Mouse (Mus musculus): ENCODE results near the gene Myo5a. TPM values are rescaled to one million over a fixed set of nuclear protein-coding genes. Genes with fewer than 3 reads are reported as not detected.
"Not testable (repeated sequence)": the region's sequence is repeated elsewhere in the genome, so short reads cannot be mapped to it uniquely, and the experiment has no call there.

Gene Myo5a
- total RNA-seq, 1 experiment from 2014 or later, result 104 TPM

DNA sequence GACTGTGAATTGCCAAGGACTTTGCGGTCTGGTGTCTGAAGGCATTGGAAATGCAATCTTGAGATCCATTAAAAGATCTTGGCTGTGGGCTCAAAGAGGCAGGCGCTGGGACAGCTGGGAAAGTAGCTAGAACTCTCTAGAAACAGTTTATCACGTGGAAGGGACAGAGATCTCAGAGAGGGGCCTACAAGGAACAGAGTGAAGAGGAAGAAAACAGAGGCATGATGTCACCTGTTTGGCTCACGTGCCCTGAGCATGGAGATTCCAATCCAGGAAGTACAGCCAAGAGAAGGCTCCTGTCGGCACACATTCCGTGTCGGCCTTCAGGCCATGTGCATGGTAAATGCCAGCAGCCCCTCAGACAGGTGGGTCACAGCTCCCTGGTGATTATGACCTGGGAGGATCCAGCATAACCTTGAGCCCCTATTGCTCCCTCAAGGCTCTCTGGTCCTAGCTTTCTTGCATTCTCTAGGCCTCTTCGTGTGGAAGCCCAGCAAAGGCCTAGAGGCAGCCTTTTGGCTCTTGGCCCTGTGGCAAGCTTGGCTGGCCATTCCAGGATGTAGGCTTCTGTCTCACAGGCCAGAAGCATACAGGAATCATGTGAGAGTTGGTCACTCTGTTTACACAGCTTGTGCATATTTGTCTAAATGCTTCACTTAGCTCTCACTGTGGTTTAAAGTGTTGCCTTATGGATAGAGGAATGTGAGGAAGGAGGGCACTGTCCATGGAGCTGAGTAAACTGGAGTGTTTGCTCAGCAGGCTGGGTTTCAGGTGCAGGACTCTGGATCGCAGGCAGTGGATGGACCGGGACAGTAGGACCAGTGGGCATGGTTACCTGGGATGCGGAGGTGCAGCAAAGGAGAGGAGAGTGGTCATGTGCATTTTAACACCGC lies 165.8 kb downstream of the Myo5a start:
- ATAC-seq (replicated peaks; ENCODE audit: insufficient number of reproducible peaks, low FRiP score, low TSS enrichment, poor library complexity, severe bottlenecking), result no peak

- no peak for ATAC-seq (replicated peaks; ENCODE audit: insufficient number of reproducible peaks, low FRiP score, low TSS enrichment, poor library complexity, severe bottlenecking)
Measured at GRCm38 (mm10) chr9:75238179-75238578, 167.4 kb downstream of the Myo5a start.

- ATAC-seq (replicated peaks; ENCODE audit: insufficient number of reproducible peaks, low FRiP score, low TSS enrichment, poor library complexity, severe bottlenecking), result no peak
Measured at GRCm38 (mm10) chr9:75243052-75243451, 172.2 kb downstream of the Myo5a start.

DNA sequence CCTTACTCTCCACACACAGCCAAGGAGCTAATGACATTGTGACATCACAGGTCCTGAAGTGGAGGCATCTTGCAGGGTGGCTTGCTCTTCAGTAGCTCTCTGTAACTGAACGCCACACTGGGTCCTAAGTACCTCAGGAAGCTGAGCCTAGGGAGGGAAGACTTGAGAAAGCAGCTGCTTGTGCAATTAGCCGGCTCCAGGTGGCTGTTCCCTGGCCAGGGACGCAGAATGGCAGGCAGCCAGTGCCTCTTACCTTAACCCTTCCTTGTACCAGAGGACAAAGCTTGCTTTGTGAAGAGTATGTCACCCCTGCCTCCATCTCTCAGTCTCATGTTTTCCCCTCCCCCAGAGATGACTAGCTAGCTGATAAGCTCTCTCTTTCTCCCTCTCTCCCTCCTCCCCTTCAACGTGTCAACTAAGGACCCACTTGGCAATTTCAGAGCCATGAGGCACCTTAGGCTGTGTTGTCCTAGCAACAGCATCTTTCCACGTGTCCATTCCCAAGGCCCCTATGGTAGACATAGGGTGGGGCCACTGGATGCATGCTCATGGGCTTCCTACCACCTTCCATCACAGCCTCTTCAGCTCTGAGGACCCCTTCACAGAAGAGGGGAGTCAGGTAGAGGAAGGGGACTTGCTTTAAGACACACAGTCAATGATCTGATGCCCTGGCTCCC lies 173.1 kb downstream of the Myo5a start:
- ATAC-seq (replicated peaks; ENCODE audit: insufficient number of reproducible peaks, low FRiP score, low TSS enrichment, poor library complexity, severe bottlenecking), result no peak

GRCm38 (mm10) chr9:75244527-75244926 lies 173.7 kb downstream of the Myo5a start:
- no peak for ATAC-seq (replicated peaks; ENCODE audit: insufficient number of reproducible peaks, low FRiP score, low TSS enrichment, poor library complexity, severe bottlenecking)

DNA sequence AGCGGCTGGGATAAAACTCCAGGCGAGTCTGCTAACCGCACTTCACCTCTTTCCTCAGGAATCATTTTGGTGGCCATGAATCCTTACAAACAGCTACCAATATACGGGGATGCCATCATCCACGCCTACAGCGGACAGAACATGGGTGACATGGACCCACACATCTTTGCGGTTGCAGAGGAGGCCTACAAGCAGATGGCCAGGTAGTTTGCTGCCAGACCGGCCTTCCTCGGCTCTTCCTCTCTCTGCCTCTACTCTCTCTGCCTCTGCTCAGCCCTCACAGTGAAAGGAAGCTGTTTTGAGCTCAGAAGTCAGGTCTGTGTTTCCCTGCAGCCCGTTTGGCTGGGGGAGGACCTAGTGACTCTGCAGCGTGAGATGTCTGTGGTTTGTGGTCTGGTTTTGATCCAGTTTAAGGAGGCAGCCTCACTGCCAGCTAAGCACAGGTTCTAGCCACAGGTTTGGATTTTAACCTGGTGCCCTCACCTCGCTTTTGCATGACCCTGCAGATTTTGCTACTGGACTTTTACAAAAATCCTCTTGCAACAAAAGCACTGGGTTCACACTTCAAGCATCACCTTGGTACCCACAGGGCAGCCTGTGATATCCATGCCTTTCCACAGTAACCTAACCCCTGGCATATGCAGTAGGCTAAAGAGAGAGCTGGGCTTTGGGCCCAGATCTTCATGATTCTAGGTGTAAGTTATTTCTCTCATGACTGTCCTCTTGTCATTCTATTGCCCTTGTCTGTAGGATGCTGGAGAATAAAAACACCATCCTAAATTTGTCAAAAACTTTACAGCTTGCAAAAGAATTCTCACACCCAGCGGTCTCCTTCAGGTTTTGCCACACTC lies 175.5 kb downstream of the Myo5a start:
- ATAC-seq (replicated peaks; ENCODE audit: insufficient number of reproducible peaks, low FRiP score, low TSS enrichment, poor library complexity, severe bottlenecking), result no peak

DNA sequence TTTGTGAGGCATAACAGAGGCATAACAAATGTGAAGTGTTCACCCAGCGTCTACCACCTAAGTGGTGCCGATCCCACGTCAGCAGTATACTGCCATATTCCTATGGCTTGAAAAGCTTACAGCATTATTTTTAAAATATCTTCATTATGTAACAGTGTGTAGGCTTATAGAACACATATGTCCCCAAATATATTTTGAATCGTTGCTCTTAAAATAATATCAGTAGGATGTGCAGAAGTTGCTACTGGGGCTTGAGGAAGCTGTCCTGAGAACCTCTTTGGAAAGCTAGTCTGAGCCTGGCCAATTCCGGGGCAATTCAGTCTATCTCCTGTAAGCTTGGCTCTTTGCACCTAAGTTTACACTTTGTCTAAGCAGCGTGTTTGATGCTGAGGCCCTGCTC lies 177.1 kb downstream of the Myo5a start:
- ATAC-seq (replicated peaks; ENCODE audit: insufficient number of reproducible peaks, low FRiP score, low TSS enrichment, poor library complexity, severe bottlenecking), result no peak

- no peak for ATAC-seq (replicated peaks; ENCODE audit: insufficient number of reproducible peaks, low FRiP score, low TSS enrichment, poor library complexity, severe bottlenecking)
Measured at GRCm38 (mm10) chr9:75248359-75248758, 177.5 kb downstream of the Myo5a start.

DNA sequence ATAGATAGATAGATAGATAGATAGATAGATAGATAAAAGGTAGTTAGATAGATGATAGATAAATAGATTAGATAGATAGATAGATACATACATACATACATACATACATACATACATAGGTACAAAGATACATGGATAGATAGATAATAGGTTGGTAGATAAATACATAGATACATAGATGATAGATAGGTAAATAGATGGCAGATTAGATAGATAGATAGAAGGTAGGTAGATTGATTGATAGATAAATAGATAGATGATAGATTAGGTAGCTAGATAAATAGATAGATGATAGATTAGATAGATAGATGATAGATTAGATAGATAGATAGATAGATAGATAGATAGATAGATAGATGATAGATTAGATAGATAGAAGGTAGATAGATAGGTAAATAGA lies 178.1 kb downstream of the Myo5a start:
- ATAC-seq (replicated peaks; ENCODE audit: insufficient number of reproducible peaks, low FRiP score, low TSS enrichment, poor library complexity, severe bottlenecking), result no peak

- ATAC-seq (replicated peaks; ENCODE audit: insufficient number of reproducible peaks, low FRiP score, low TSS enrichment, poor library complexity, severe bottlenecking), result not testable (repeated sequence)
Measured at GRCm38 (mm10) chr9:75253158-75253557, 182.3 kb downstream of the Myo5a start.

DNA sequence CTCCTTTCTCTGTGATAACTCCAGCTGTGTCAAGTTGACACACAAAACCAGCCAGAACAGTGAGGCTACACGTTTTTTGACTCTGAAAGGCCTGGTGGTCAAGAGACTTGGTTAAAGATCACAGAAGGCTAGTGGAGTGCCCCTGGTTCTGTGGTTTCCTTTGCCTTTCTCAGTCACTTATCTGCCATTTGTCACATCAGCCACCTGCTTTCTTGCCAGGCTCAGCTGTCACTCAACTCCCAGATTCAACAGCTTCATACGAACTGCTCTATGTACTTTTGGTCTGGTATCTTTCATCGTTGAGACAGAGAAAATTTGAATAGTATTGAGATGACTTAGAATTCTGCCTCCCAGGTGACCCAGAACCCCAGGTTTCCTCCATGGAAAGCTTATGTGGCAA lies 183.0 kb downstream of the Myo5a start:
- no peak for ATAC-seq (replicated peaks; ENCODE audit: insufficient number of reproducible peaks, low FRiP score, low TSS enrichment, poor library complexity, severe bottlenecking)

DNA sequence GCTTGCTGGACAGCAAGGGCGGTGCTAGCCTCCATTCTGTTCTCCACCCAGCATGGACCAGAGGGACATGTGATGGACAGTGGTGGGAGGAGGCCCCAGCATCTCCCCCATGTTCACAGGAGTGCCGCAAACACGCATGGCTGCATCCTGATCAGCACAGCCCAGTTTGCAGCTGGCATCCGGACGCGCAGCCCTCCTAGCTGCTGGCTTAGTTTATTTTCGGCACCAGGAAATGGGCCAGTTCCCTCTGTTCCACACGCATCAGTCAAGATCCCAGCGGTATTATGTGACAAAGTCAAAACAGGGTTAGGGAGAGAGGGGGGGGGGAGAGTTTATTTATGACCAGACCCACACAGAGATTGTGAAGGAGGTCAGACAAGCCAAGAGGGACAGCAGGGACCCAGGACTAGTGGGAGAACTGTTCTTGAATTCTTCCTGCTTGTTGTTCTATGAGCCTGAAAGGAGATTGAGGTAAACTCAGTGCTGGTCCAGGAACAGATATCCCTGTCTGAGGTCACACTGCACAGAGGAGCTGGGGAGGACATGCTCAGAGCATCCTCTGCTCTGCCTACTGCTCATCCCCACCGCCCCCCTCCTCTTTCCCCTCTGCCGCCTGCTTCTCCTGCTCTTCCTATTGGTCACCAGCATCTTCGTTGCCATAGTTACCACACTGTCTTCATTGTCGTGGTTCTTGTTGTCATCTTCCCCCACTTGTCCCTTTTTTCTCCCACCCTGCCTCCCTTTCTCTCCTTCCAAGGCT lies 183.6 kb downstream of the Myo5a start:
- ATAC-seq (replicated peaks; ENCODE audit: insufficient number of reproducible peaks, low FRiP score, low TSS enrichment, poor library complexity, severe bottlenecking), result 0 out of 2 replicates have a peak, but pooled peaks have one; percentile 19

GRCm38 (mm10) chr9:75255820-75256545 lies 185.2 kb downstream of the Myo5a start:
- peak; percentile 24; the same call in 1 of the 2 replicates for ATAC-seq (replicated peaks; ENCODE audit: insufficient number of reproducible peaks, low FRiP score, low TSS enrichment, poor library complexity, severe bottlenecking)

DNA sequence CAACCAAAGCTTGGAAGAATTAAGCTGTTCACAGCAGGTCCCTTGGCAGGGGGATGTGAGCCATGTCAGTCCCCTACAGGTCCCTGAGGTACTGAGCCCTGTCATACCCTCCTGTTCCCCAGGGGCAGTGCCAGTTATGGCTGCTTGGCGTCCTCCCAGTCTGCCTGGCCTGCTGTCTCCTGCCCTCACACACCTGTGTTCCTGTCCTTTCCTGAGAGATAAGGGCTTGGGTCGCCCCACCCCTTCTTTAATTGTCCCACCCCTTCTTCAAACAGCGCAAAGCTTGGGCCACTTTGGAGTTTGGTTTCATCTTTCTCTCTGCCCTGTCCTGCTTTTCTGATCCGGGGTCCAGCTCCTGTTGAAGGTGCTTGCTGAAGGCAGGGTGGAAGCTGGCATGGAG lies 188.0 kb downstream of the Myo5a start:
- ATAC-seq (replicated peaks; ENCODE audit: insufficient number of reproducible peaks, low FRiP score, low TSS enrichment, poor library complexity, severe bottlenecking), result no peak

DNA sequence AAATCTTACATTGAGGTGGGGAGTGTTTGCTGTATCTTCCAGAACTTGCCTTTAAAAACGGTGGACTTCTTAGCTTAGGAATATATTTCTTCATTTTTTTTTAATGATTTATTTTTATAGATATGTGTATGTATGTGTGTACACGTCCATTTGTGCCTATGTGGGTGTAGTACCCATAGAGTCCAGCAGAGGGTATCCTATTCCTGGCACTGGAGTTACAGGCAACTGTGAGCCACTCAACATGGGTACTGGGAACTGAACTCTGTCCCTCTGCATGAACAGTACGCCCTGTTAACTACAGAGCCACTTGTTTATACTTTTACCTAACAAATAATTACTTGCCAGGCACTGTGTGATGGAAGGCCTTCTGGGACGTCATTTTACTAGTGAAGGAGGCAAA lies 188.8 kb downstream of the Myo5a start:
- ATAC-seq (replicated peaks; ENCODE audit: insufficient number of reproducible peaks, low FRiP score, low TSS enrichment, poor library complexity, severe bottlenecking), result no peak

- ATAC-seq (replicated peaks; ENCODE audit: insufficient number of reproducible peaks, low FRiP score, low TSS enrichment, poor library complexity, severe bottlenecking), result no peak
Measured at GRCm38 (mm10) chr9:75261332-75261872, 190.6 kb downstream of the Myo5a start.

- ATAC-seq (replicated peaks; ENCODE audit: insufficient number of reproducible peaks, low FRiP score, low TSS enrichment, poor library complexity, severe bottlenecking), result no peak
Measured at GRCm38 (mm10) chr9:75262235-75262826, 191.5 kb downstream of the Myo5a start.

Data from monocyte, adult 5-6 weeks (primary cell).